Mouse (Mus musculus): ENCODE data around the gene Zdhhc8. TPM values are rescaled to one million over a fixed set of nuclear protein-coding genes. Genes with fewer than 3 reads are reported as not detected.

Gene Zdhhc8
- polyA plus RNA-seq (2015; fragmentation: Nextera tagmentation; extraction: Ambion mirVana): 19.7 and 20.6 TPM in 2 replicates

DNA sequence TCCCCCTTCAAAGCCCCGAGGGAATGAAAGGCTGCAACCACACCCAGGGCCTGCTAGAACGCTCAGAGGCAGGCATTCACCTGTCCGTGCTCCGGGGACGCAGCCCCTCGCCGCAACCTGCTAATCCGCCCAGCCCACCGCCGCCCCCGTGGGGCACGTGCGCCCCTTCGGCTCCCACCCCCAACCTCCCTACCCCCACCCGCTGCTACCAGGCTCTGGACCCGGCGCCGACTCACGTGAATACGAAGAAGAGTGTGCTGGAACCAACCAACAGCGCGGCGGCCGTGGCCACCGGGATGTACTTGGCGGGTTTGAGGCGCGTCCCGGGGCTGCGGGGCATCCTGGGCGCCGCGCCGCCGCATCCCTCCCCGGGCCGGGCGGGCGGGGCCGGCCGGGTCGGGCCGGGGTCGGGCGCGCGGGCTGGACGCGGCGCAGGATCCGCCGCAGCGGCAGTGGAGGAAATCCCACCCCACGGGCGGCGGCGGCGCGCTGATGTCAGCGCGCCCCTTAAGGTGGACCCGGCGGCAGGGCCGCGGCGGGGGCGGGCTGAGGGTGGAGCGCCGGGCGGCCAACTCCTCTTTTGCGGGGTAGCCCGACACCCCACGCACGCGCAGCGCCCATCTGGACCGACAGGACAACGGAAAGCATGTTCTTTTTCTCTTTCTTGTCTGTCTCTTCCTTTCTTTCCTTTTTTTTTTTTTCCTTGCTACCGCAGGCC, at the start of gene Zdhhc8:
TSS of gene Zdhhc8 (minus strand) at position 466 of the 718 bp plus-strand sequence.
- Histone ChIP-seq H3K9me3 (no peaks in the 10 kb centered on the region), H3K36me3 (peaks cover 19% of the 10 kb centered on the region), H3K9ac (peak within 1 kb of the TSS; percentile 74), H3K4me2 (peak within 1 kb of the TSS; percentile 81), H3K4me3 (peak within 1 kb of the TSS; percentile 70), H3K4me1 (peaks cover 32% of the 10 kb centered on the region), H3K27me3 (no peaks in the 10 kb centered on the region), H3K27ac (peak within 1 kb of the TSS; percentile 90)
- WGBS: 1% methylated on average over 78 of the region's 79 CpGs
- peak; percentile 85 for ATAC-seq (ENCODE audit: borderline replicate concordance, extremely low read depth, low FRiP score, low TSS enrichment)

DNA sequence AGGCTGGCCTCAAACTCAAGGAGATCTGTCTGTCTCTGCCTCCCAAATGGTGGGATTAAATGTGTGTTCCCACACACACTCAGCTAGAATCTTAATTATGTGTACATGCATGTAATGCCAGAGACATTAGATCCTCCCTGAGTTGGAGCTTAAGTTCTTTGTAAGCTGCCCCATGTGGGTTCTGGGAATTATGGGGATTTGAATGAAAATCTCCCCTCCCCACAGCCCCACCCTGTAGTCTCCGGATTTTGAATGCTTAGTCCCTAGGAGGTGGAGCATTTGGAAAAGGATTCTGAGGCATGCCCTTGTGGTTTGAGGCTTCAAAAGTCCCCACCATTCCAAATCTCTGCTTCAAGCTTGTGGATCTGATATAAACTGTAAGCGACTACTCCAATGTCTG, 40.2 kb upstream of the Zdhhc8 start:
- Histone ChIP-seq H3K4me3 (no peak overlapping the region), H3K27ac (no peak overlapping the region), H3K4me2 (no peak overlapping the region), H3K4me1 (no peaks in the 10 kb centered on the region), H3K27me3 (no peaks in the 10 kb centered on the region), H3K36me3 (peaks cover 92% of the 10 kb centered on the region), H3K9ac (no peak overlapping the region), H3K9me3 (no peaks in the 10 kb centered on the region)
- 90% methylated on average over 2 of the region's 2 CpGs for WGBS
- no peak for ATAC-seq (ENCODE audit: borderline replicate concordance, extremely low read depth, low FRiP score, low TSS enrichment)

GRCm38 (mm10) chr16:18268182-18268581, 33.2 kb upstream of the Zdhhc8 start:
- Histone ChIP-seq H3K4me1 (no peaks in the 10 kb centered on the region), H3K36me3 (peaks cover 85% of the 10 kb centered on the region), H3K4me3 (no peak overlapping the region), H3K9me3 (no peaks in the 10 kb centered on the region), H3K27me3 (no peaks in the 10 kb centered on the region), H3K9ac (no peak overlapping the region), H3K4me2 (no peak overlapping the region), H3K27ac (no peak overlapping the region)
- ATAC-seq (ENCODE audit: borderline replicate concordance, extremely low read depth, low FRiP score, low TSS enrichment): no peak
- WGBS: 84% methylated on average over 5 of the region's 5 CpGs

GRCm38 (mm10) chr16:18265024-18265423, 30.1 kb upstream of the Zdhhc8 start:
- peaks cover 82% of the 10 kb centered on the region for H3K36me3 ChIP-seq
- H3K4me3 ChIP-seq: no peak overlapping the region
- H3K9ac ChIP-seq: no peak overlapping the region
- no peak overlapping the region for H3K27ac ChIP-seq
- no peak for ATAC-seq (ENCODE audit: borderline replicate concordance, extremely low read depth, low FRiP score, low TSS enrichment)
- 88% methylated on average over 2 of the region's 2 CpGs for WGBS
- no peaks in the 10 kb centered on the region for H3K9me3 ChIP-seq
- no peak overlapping the region for H3K4me2 ChIP-seq
- no peaks in the 10 kb centered on the region for H3K27me3 ChIP-seq
- H3K4me1 ChIP-seq: no peaks in the 10 kb centered on the region

- WGBS: 92% methylated on average over 2 of the region's 2 CpGs
- no peak within 1 kb of the TSS for H3K27ac ChIP-seq
- no peaks in the 10 kb centered on the region for H3K27me3 ChIP-seq
- H3K4me3 ChIP-seq: no peak within 1 kb of the TSS
- H3K4me1 ChIP-seq: no peaks in the 10 kb centered on the region
- peaks cover 93% of the 10 kb centered on the region for H3K36me3 ChIP-seq
- no peak within 1 kb of the TSS for H3K9ac ChIP-seq
- ATAC-seq (ENCODE audit: borderline replicate concordance, extremely low read depth, low FRiP score, low TSS enrichment): no peak
- H3K4me2 ChIP-seq: no peak within 1 kb of the TSS
- no peaks in the 10 kb centered on the region for H3K9me3 ChIP-seq
Measured at GRCm38 (mm10) chr16:18258221-18258620, 23.3 kb upstream of the Zdhhc8 start, which contains the start of gene Gm49776. Gm49776 (minus strand) TSS chr16:18258321.

DNA sequence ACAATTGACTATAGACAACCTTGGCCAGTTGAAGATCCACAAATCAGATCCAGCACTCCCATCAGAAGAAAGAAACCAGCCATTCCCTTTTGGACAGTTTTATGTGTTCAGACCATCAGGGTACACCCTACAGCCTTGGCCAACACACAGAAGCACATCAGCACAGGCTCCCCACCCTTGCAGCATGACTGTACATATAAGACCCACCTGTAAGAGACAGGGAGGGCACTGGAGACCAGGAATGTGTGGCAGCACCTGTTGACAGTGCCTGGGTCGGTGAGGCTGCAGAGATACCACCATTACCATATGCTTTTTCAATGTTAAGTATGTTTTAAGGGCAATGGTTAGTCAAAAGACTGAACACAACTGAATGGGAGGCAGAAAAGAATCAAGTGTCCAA, 18.9 kb upstream of the Zdhhc8 start:
- Histone ChIP-seq H3K4me1 (peaks cover 20% of the 10 kb centered on the region), H3K4me3 (no peak overlapping the region), H3K9ac (no peak overlapping the region), H3K27ac (no peak overlapping the region), H3K9me3 (no peaks in the 10 kb centered on the region), H3K27me3 (no peaks in the 10 kb centered on the region), H3K4me2 (no peak overlapping the region), H3K36me3 (peaks cover 79% of the 10 kb centered on the region)
- 68% methylated on average over 1 of the region's 1 CpGs for WGBS
- no peak for ATAC-seq (ENCODE audit: borderline replicate concordance, extremely low read depth, low FRiP score, low TSS enrichment)

DNA sequence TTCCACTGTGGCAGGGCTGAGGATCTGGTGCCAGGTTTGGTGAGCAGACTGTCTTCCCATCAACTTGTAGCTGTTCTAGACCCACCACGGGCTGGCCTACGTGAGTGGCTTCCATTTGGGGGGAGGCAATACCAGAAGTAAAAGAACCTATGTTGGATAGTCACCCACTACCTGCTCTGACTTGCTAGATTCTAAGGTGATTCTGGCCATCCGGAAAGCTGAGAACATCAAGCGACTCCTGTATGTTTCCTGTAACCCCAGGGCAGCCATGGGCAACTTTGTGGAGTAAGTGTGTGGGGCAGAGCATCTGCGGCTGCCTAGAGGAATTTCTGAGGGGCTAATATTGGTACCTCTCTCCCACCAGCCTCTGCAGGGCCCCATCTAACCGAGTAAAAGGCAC, 17.8 kb upstream of the Zdhhc8 start:
- H3K9ac ChIP-seq: no peak overlapping the region
- H3K4me3 ChIP-seq: no peak overlapping the region
- WGBS: 83% methylated on average over 6 of the region's 6 CpGs
- no peak overlapping the region for H3K27ac ChIP-seq
- H3K4me1 ChIP-seq: peaks cover 20% of the 10 kb centered on the region
- H3K9me3 ChIP-seq: no peaks in the 10 kb centered on the region
- no peak for ATAC-seq (ENCODE audit: borderline replicate concordance, extremely low read depth, low FRiP score, low TSS enrichment)
- peaks cover 68% of the 10 kb centered on the region for H3K36me3 ChIP-seq
- H3K4me2 ChIP-seq: no peak overlapping the region
- H3K27me3 ChIP-seq: no peaks in the 10 kb centered on the region

DNA sequence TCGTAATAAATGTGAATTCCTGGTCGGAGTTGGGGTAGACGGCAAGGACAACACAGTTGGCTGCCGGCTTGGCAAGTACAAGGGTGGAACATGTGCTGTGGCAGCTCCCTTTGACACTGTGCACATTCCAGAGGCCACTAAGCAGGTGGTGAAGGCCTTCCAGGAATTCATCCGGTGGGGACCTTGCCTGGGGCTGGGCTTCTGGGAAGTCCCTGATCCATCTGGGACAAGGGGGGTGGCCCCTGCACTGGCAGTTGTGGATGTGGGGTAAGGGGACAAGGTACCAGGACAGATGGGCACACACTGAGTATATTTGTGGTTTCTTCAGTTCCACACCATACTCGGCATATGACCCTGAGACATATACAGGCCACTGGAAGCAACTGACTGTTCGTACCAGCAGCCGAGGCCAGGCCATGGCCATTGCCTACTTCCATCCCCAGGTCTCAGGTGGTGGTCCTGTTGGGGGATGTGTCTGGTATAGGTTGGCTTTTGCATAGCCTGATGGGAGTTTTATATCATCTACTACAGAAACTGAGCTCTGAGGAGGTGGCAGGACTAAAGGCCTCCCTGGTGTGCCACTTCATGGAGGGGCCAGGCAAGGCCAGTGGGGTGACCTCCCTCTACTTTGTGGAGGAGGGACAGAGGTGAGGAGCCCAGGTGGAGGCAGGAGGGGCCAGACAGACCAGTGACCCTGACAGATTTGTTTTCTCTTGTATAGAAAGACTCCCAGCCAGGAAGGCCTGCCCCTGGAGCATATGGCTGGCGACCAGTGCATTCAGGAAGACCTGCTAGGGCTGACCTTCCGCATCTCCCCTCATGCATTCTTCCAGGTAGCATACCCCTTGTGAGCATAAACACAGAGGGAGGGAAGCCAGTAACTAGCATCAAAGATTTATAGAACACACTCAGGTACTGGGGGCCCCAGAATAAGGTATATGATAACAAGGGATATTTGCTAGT, 16.2 kb upstream of the Zdhhc8 start:
- Histone ChIP-seq H3K9me3 (no peaks in the 10 kb centered on the region), H3K27ac (no peak overlapping the region), H3K4me3 (peak overlapping the region; percentile 95), H3K9ac (peak overlapping the region; percentile 94), H3K4me2 (peak overlapping the region; percentile 85), H3K27me3 (no peaks in the 10 kb centered on the region), H3K36me3 (peaks cover 60% of the 10 kb centered on the region), H3K4me1 (peaks cover 32% of the 10 kb centered on the region)
- 52% methylated on average over 10 of the region's 10 CpGs for WGBS
- no peak for ATAC-seq (ENCODE audit: borderline replicate concordance, extremely low read depth, low FRiP score, low TSS enrichment)

DNA sequence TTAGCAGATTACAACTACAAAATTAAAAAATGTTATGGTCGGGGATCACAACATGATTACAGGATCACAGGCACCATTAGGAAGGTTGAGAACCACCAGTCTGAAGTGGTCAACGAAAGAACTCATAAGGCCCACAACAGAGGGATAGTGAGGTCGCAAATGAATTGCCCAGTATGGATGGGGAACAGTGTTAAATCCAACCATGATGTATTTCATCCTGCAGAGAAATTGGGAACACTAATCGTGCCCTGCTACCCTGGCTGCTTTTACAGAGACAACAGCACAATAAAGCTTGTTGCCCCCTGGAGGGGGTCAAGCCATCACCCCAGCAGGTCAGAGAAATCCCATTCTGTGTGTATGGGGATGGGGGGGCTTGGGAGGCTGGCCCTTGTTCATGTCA, 15.3 kb upstream of the Zdhhc8 start:
- Histone ChIP-seq H3K9ac (peak overlapping the region; percentile 94), H3K4me1 (peaks cover 32% of the 10 kb centered on the region), H3K9me3 (no peaks in the 10 kb centered on the region), H3K4me3 (peak overlapping the region; percentile 95), H3K36me3 (peaks cover 61% of the 10 kb centered on the region), H3K27me3 (no peaks in the 10 kb centered on the region), H3K4me2 (peak overlapping the region; percentile 85), H3K27ac (no peak overlapping the region)
- WGBS: 44% methylated on average over 4 of the region's 4 CpGs
- no peak for ATAC-seq (ENCODE audit: borderline replicate concordance, extremely low read depth, low FRiP score, low TSS enrichment)

GRCm38 (mm10) chr16:18249364-18249967, 14.5 kb upstream of the Zdhhc8 start:
- Histone ChIP-seq H3K36me3 (peaks cover 61% of the 10 kb centered on the region), H3K4me3 (peak overlapping the region; percentile 95), H3K4me2 (peak overlapping the region; percentile 85), H3K4me1 (peaks cover 32% of the 10 kb centered on the region), H3K27ac (peak overlapping the region; percentile 93), H3K27me3 (no peaks in the 10 kb centered on the region), H3K9ac (peak overlapping the region; percentile 94), H3K9me3 (no peaks in the 10 kb centered on the region)
- ATAC-seq (ENCODE audit: borderline replicate concordance, extremely low read depth, low FRiP score, low TSS enrichment): no peak; the same call in 1 of the 2 replicates
- 1% methylated on average over 27 of the region's 27 CpGs for WGBS

GRCm38 (mm10) chr16:18248433-18249363, 13.8 kb upstream of the Zdhhc8 start, which contains the start of the genes Trmt2a and Ranbp1:
Trmt2a (plus strand) TSS chr16:18248679.
Ranbp1 (minus strand) TSS chr16:18248732.
- Histone ChIP-seq H3K4me2 (peak within 1 kb of the TSS; percentile 85), H3K27me3 (no peaks in the 10 kb centered on the region), H3K36me3 (peaks cover 60% of the 10 kb centered on the region), H3K9ac (peak within 1 kb of the TSS; percentile 94), H3K27ac (peak within 1 kb of the TSS; percentile 93), H3K4me3 (peak within 1 kb of the TSS; percentile 95), H3K4me1 (peaks cover 32% of the 10 kb centered on the region), H3K9me3 (no peaks in the 10 kb centered on the region)
- WGBS: under 1% methylated on average over 98 of the region's 102 CpGs
- ATAC-seq (ENCODE audit: borderline replicate concordance, extremely low read depth, low FRiP score, low TSS enrichment): peak; percentile 96

Measured in lung, embryonic 15.5 days (tissue).